Mouse (Mus musculus) gastrocnemius, postnatal 14 days (tissue): ENCODE data around the gene Ago4. TPM values are rescaled to one million over a fixed set of nuclear protein-coding genes. Genes with fewer than 3 reads are reported as not detected.

Experiments used
- microRNA-seq, 2 experiments: library from miRNA; unstranded; fragments of <30 nt; microRNA quantifications; one replicate each; pipeline ENCODE4 v1.2.0; 2021
- total RNA-seq, 2 experiments: library from RNA; stranded (reverse); gene quantifications; 2 replicates each; pipeline ENCODE4 v1.2.3; 2021

Ago4 gene
- total RNA-seq, 2 experiments from 2014 or later = 2.1 to 2.2 TPM

Small RNAs within 50 kb of the gene (microRNA-seq; reads per million reads assigned to microRNA genes)
- gene Mir7119 = 0.50 to 0.96 reads per million in 2 experiments

Other genes with a start within 250 kb of the Ago4 start
- gene Col8a2, start 246.7 kb downstream of the Ago4 start, total RNA-seq = 1 to 10 TPM; 4.7 to 5.6 TPM
- gene Adprhl2, start 211.8 kb downstream of the Ago4 start, total RNA-seq = 10 to 100 TPM in 1 of 2 experiments, 1 to 10 TPM in 1; 9.8 to 11.5 TPM
- 1 to 10 TPM in 1 of 2 experiments, under 1 TPM in 1; 0.74 to 1.1 TPM for gene Tekt2, start 207.8 kb downstream of the Ago4 start, total RNA-seq
- 1 to 10 TPM; 6.4 to 7.8 TPM for gene Ago3, start 103.9 kb downstream of the Ago4 start, total RNA-seq
- 1 to 10 TPM; 6.8 to 7.9 TPM for gene Ago1, start 64.9 kb downstream of the Ago4 start, total RNA-seq
- gene Clspn, start 23.5 kb upstream of the Ago4 start, total RNA-seq = 1 to 10 TPM; 2.1 to 2.5 TPM
- gene 5730409E04Rik, start 76.3 kb upstream of the Ago4 start, total RNA-seq = 10 to 100 TPM; 13.0 to 13.6 TPM
- 10 to 100 TPM; 88.0 to 99.6 TPM for gene Psmb2, start 144.2 kb upstream of the Ago4 start, total RNA-seq
- gene Tfap2e, start 202.8 kb upstream of the Ago4 start, total RNA-seq = not detected
- gene Ncdn, start 220.0 kb upstream of the Ago4 start, total RNA-seq = 10 to 100 TPM in 1 of 2 experiments, 1 to 10 TPM in 1; 7.4 to 10.6 TPM
- 10 to 100 TPM; 21.7 to 24.3 TPM for gene AU040320, start 220.1 kb upstream of the Ago4 start, total RNA-seq